Mouse (Mus musculus): Measurements from ENCODE around the gene Glis3. TPM values are rescaled to one million over a fixed set of nuclear protein-coding genes. Genes with fewer than 3 reads are reported as not detected.

The Glis3 gene
- total RNA-seq, 1 experiment, result 3.3 TPM

DNA sequence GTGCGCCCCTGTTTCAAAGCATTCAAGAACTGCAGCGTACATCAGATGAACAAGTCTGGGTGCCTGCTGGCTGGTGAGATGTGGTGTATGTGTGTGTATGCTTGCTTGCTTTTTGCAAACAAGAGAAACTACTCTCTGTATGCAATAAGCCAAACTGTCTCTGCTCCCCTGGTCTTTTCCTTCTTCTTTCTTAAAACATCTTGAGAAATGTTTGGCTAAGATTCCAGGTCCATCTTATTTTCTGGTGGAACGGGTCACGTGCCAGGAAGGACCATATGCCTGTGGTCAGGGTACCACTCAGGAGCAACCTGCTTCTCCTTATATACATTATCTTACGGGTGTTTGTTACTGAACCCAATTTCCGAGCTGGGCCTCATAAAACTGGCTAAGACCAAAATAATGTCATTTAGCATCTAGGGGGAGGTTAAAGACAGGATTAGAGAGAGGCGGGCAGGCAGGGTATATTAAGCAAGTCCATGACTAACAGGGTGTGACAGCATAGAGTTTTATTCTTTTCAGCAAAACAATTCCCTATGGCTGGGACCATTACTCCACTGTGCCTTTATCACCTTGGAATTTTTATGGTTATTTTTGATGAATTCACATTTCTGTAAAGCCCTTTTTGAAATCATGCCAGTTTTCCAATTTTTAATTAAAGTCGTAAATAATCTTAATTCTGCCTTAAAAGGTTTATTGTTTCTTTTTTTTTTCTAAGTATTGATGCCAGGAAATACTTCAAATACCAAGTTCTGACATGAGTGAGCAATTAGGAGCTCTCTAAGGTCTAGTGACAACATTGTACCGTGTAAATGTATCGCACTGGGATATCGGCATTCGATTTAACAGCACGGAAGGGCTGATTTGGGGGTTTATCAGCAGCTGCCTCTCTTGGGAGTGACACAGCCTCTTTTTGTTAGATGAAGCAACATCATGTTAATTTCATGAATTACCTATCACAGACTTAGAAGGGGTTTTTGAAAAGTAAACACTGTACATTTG, 328.5 kb downstream of the Glis3 start:
- in situ Hi-C loops (cut with MboI; ENCODE audit: low sequenced_read_pairs in 2 of 2, unreplicated experiment in 2 of 2), result loop anchor here in 1 of 2 experiments (25.0 kb wide), 1 partner anchor 189 kb away; no protein-coding TSS in a partner anchor
- TF ChIP-seq MAFK (IDR thresholded peaks at IDR 0.05; ENCODE audit: insufficient read depth, low read depth, low read length) (no peak), HCFC1 (IDR thresholded peaks at IDR 0.05; ENCODE audit: borderline replicate concordance, insufficient read depth, low read length) (no peak), CHD2 (IDR thresholded peaks at IDR 0.05; ENCODE audit: low read depth, low read length) (no peak), ZNF384 (IDR thresholded peaks at IDR 0.05; ENCODE audit: low read depth, low read length) (no peak), ZC3H11A (IDR thresholded peaks at IDR 0.05; ENCODE audit: borderline replicate concordance, low read depth, low read length) (no peak)
- Histone ChIP-seq H3K27ac (ENCODE audit: insufficient read depth, low read depth, low read length, poor library complexity, severe bottlenecking) (no peak overlapping the region), H3K9ac (ENCODE audit: insufficient read depth, low read depth, low read length, poor library complexity, severe bottlenecking) (no peak overlapping the region), H3K4me1 (ENCODE audit: control insufficient read depth in 2 of 2, insufficient read depth in 2 of 2, low read length in 2 of 2, poor library complexity in 1 of 2) (no peaks in the 10 kb centered on the region), H3K4me3 (ENCODE audit: insufficient read depth in 1 of 2, low read depth in 1 of 2, low read length in 2 of 2, poor library complexity in 1 of 2, severe bottlenecking in 1 of 2) (no peak overlapping the region), H3K36me3 (ENCODE audit: control insufficient read depth, insufficient read depth, low read length, poor library complexity, severe bottlenecking) (no peaks in the 10 kb centered on the region), H3K9me3 (ENCODE audit: control insufficient read depth, insufficient read depth, low read depth, low read length) (no peaks in the 10 kb centered on the region)
- no peak for DNase-seq (ENCODE audit: low read depth, low spot score)

DNA sequence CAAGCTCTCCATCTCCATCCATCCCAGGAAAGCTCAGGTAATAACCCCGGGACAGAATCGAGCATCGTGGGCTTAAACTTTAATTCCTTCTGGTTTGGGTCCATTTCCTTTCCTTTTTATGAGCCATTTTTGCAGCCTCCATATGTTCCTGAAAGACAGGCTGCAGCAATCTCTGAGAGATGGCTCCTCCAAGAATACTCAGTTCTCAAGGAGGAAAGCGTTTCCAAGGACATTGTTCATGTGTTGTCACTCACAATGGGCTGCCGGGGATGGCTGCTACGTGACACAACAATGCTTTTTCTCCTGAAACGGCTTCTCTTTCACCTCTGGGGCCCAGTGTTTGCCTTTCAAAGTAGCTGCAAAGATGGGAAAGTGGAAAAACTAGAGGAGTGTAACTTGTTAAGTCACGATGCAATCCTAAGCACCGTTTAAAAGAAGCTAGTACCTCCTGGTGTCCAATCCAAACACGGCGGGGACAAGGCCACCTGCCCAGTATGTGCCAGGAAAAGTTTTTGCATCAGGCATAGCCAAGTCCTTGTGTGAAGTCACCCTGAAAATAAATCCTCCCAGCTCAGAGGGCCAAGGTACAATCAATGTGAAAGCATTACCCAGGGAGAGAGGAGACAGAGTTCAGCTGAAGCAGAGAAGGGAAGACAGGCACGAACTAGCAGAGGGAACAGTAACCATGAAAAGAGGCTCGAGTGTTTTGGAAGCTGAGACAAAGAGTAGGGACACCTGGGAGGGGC, 332.6 kb downstream of the Glis3 start:
- no peak for DNase-seq (ENCODE audit: low read depth, low spot score)
- no peaks in the 10 kb centered on the region for H3K4me1 ChIP-seq (ENCODE audit: control insufficient read depth in 2 of 2, insufficient read depth in 2 of 2, low read length in 2 of 2, poor library complexity in 1 of 2)
- H3K9me3 ChIP-seq (ENCODE audit: control insufficient read depth, insufficient read depth, low read depth, low read length), result no peaks in the 10 kb centered on the region
- in situ Hi-C loops (cut with MboI; ENCODE audit: low sequenced_read_pairs in 2 of 2, unreplicated experiment in 2 of 2), result no loop called here
- no peak overlapping the region for H3K4me3 ChIP-seq (ENCODE audit: insufficient read depth in 1 of 2, low read depth in 1 of 2, low read length in 2 of 2, poor library complexity in 1 of 2, severe bottlenecking in 1 of 2)
- TF ChIP-seq CHD2 (IDR thresholded peaks at IDR 0.05; ENCODE audit: low read depth, low read length) (no peak), MAFK (IDR thresholded peaks at IDR 0.05; ENCODE audit: insufficient read depth, low read depth, low read length) (no peak), ZNF384 (IDR thresholded peaks at IDR 0.05; ENCODE audit: low read depth, low read length) (no peak), ZC3H11A (IDR thresholded peaks at IDR 0.05; ENCODE audit: borderline replicate concordance, low read depth, low read length) (no peak), HCFC1 (IDR thresholded peaks at IDR 0.05; ENCODE audit: borderline replicate concordance, insufficient read depth, low read length) (no peak)
- H3K9ac ChIP-seq (ENCODE audit: insufficient read depth, low read depth, low read length, poor library complexity, severe bottlenecking), result no peak overlapping the region
- no peaks in the 10 kb centered on the region for H3K36me3 ChIP-seq (ENCODE audit: control insufficient read depth, insufficient read depth, low read length, poor library complexity, severe bottlenecking)
- H3K27ac ChIP-seq (ENCODE audit: insufficient read depth, low read depth, low read length, poor library complexity, severe bottlenecking), result no peak overlapping the region

DNA sequence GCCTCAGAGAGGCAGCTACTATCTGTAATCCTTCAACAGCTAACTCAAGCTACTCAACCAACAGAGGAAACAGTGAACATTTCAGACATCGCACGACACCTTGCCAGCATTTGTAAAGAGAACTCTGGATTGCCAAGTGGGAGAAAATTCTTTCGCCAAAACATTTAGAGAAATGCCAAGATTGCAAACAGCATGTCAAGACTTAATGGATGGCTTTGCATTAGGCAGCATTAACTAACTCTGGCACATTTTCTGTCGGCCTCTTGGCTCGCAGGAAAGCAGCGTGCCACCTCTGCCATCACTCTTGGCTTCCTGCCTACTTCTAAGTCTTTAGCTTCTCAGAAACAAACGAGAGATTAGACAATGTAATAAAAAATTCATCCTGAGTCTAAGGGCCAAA, 336.2 kb downstream of the Glis3 start:
- H3K4me1 ChIP-seq (ENCODE audit: control insufficient read depth in 2 of 2, insufficient read depth in 2 of 2, low read length in 2 of 2, poor library complexity in 1 of 2), result no peaks in the 10 kb centered on the region
- in situ Hi-C loops (cut with MboI; ENCODE audit: low sequenced_read_pairs in 2 of 2, unreplicated experiment in 2 of 2), result no loop called here

DNA sequence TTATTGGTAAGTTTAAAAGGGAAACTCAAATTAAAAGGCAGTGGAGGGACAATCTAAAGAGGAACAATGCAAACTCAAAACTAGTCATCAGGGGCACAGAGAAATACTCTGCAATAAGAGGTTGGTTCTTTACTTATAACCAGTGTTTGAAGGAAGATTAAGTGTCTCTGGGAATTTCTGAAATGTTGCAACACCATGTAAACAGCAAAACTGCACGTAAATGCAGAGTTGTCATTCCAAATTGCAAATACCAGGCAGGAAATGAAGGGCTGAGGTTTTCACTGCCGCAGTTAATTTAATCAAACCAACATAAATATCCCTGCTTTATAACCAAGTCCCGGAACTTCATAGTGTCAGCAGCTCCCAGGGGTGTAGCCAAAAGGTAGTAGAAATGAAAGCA, 342.3 kb downstream of the Glis3 start:
- Histone ChIP-seq H3K4me3 (ENCODE audit: insufficient read depth in 1 of 2, low read depth in 1 of 2, low read length in 2 of 2, poor library complexity in 1 of 2, severe bottlenecking in 1 of 2) (no peak overlapping the region), H3K9me3 (ENCODE audit: control insufficient read depth, insufficient read depth, low read depth, low read length) (no peaks in the 10 kb centered on the region), H3K36me3 (ENCODE audit: control insufficient read depth, insufficient read depth, low read length, poor library complexity, severe bottlenecking) (no peaks in the 10 kb centered on the region), H3K4me1 (ENCODE audit: control insufficient read depth in 2 of 2, insufficient read depth in 2 of 2, low read length in 2 of 2, poor library complexity in 1 of 2) (no peaks in the 10 kb centered on the region), H3K9ac (ENCODE audit: insufficient read depth, low read depth, low read length, poor library complexity, severe bottlenecking) (no peak overlapping the region), H3K27ac (ENCODE audit: insufficient read depth, low read depth, low read length, poor library complexity, severe bottlenecking) (no peak overlapping the region)
- TF ChIP-seq CHD2 (IDR thresholded peaks at IDR 0.05; ENCODE audit: low read depth, low read length) (no peak), ZC3H11A (IDR thresholded peaks at IDR 0.05; ENCODE audit: borderline replicate concordance, low read depth, low read length) (no peak), ZNF384 (IDR thresholded peaks at IDR 0.05; ENCODE audit: low read depth, low read length) (no peak), MAFK (IDR thresholded peaks at IDR 0.05; ENCODE audit: insufficient read depth, low read depth, low read length) (no peak), HCFC1 (IDR thresholded peaks at IDR 0.05; ENCODE audit: borderline replicate concordance, insufficient read depth, low read length) (no peak)
- in situ Hi-C loops (cut with MboI; ENCODE audit: low sequenced_read_pairs in 2 of 2, unreplicated experiment in 2 of 2), result no loop called here
- no peak for DNase-seq (ENCODE audit: low read depth, low spot score)

More for the DNA sequence above, 336.2 kb downstream of the Glis3 start:
- DNase-seq (ENCODE audit: low read depth, low spot score), result no peak
- H3K4me3 ChIP-seq (ENCODE audit: insufficient read depth in 1 of 2, low read depth in 1 of 2, low read length in 2 of 2, poor library complexity in 1 of 2, severe bottlenecking in 1 of 2), result no peak overlapping the region
- H3K36me3 ChIP-seq (ENCODE audit: control insufficient read depth, insufficient read depth, low read length, poor library complexity, severe bottlenecking), result no peaks in the 10 kb centered on the region
- no peaks in the 10 kb centered on the region for H3K9me3 ChIP-seq (ENCODE audit: control insufficient read depth, insufficient read depth, low read depth, low read length)
- no peak overlapping the region for H3K9ac ChIP-seq (ENCODE audit: insufficient read depth, low read depth, low read length, poor library complexity, severe bottlenecking)
- H3K27ac ChIP-seq (ENCODE audit: insufficient read depth, low read depth, low read length, poor library complexity, severe bottlenecking), result no peak overlapping the region
- TF ChIP-seq HCFC1 (IDR thresholded peaks at IDR 0.05; ENCODE audit: borderline replicate concordance, insufficient read depth, low read length) (no peak), CHD2 (IDR thresholded peaks at IDR 0.05; ENCODE audit: low read depth, low read length) (no peak), ZNF384 (IDR thresholded peaks at IDR 0.05; ENCODE audit: low read depth, low read length) (no peak)

Measured in ES-E14 (cell line).